Mouse (Mus musculus) heart, adult 2 months (tissue): ENCODE results near the gene Usp39.

Source experiments
- CTCF ChIP-seq: fragments of 200-600 bp; IDR thresholded peaks from 2 replicates; pipeline ENCODE4 v1.8.1; 2022; ENCODE audit warnings: antibody characterized with exemption, mild to moderate bottlenecking, moderate library complexity
- EP300 ChIP-seq: fragments of 200-500 bp; IDR thresholded peaks from 2 replicates; pipeline ENCODE4 v1.6.1; 2011; ENCODE audit warnings: low read depth, low read length, control low read depth; ENCODE audit not compliant: insufficient read depth
- POLR2A ChIP-seq: fragments of 200-500 bp; IDR thresholded peaks from 2 replicates; pipeline ENCODE4 v1.6.1; 2011; ENCODE audit warnings: mild to moderate bottlenecking, low read depth, low read length, control low read depth; ENCODE audit not compliant: insufficient read depth

DNA sequence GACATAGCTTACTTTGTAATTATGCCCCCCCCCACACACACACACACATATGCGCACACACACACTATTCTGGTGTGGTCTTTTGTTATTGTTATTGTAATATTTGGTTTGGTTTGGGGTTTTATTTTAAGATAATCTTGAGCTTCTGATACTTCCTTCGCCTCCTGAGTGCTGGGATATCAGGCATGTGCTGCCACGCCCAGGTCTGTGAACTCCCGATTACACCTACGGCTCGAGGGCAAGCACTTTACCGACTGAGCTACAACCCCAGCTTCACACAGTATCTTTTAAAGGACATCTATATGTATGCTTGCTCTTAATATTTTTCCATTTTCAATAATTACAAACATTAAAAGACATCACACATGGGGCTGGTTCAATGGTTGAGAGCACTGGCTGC, 65.5 kb downstream of the Usp39 start:
- TF ChIP-seq CTCF, result no peak
- no peak for TF ChIP-seq EP300
- TF ChIP-seq POLR2A, result no peak
